Mouse (Mus musculus): ENCODE measurements around the gene Ank3. TPM values are rescaled to one million over a fixed set of nuclear protein-coding genes. Genes with fewer than 3 reads are reported as not detected.
A peak's percentile ranks its signal among the peaks of the same experiment; 100 is the strongest.

Ank3 gene
- total RNA-seq, 2 experiments from 2014 or later, result 483 to 533 TPM

DNA sequence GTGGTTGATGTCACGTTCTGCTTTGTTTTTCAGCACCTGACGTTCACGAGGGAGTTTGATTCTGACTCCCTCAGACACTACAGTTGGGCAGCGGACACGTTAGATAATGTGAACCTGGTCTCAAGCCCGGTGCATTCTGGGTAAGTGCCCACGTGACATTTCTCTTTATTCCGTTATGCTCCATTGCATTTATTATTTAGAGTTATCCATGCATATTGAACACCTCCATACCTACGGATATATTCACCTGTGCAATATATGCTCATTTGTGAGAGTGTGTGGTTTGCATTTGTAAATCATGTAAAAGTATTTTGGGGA is 552.3 kb downstream of the Ank3 start:
- no peak for DNase-seq (ENCODE audit: low spot score in 2 of 2)

DNA sequence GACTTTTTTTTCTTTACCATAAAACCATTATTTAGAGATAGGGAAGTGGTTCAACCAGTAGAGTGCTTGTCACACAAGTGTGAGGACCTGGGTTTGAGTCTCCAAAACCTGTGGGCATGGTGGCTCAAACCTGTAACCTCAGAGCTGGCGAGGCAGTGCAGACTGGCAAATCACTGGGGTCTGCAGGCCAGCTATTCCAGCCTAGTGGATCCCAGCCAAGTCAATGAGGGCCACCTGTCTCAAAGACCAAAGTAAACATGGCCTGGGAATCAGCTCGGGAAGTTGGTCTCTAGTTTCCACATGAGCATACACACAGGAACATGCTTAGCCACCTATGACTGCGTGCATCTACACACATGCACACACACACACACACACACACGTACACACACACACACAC is 552.9 kb downstream of the Ank3 start:
- no peak for DNase-seq (ENCODE audit: low spot score in 2 of 2)

DNA sequence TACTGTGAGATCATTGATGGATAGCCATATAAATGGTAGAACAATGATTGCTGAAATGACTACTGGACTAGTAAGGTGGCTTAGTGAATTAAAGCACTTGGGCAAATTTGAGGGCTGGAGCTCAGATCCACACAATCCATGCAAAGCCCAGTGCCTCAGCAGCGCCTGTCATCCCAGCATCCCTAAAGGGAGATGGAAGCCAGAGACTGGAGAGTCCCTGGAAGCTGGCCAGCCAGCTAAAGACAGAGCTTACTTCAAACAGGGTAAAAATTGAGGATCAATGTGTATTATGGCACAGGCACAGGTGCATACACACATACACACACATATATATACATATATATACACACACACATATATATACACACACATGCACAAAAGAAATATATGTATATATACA is 553.7 kb downstream of the Ank3 start:
- DNase-seq (ENCODE audit: low spot score in 2 of 2), result no peak

DNA sequence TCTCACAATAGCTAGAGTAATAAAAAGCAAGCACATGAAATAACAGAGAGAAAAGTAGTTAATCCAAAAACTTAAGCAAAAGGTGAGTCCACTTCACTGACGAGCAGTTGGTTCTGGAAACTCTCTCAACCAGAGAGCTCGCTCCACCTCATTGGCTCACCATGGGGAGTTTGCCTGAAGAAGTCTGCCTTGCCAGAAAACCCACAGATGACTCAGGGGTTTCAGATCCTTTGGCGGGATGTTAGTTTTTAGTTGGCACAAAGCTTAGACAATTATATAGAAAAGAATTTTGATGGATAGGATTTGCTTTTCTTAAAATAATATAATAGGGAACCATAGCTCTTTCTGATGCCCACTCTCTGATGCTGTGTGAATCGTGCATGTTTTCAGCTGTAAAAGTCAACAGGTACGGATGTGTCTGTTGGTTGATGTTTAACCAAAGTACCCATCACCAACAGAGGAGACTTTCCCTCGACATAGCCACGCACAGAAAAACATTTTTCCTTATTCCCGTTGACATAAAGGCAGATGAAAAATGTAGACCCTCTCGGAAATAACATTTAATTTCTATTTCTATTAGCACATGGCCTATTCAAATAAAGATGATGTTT is 556.2 kb downstream of the Ank3 start:
- no peak for DNase-seq (ENCODE audit: low spot score in 2 of 2)

DNA sequence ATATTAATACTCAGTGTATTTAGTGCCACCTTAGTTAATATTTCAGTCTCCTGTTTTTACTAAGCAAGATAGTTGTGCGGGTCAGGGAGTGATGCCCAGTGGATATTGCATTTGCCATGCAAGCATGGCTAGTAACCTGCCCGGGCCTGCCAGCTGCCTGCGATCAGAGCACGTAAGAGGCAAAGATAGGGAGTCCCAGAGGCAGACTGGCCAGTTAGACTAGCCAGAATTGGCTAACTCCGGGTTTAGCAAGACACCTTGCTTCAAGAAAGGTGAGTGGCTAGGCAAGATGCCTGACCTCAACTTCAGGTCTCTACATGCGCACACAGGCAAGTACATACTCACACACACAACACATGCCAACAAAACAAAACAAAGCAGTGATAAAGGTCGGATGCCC is 563.7 kb downstream of the Ank3 start:
- DNase-seq (ENCODE audit: low spot score in 2 of 2), result no peak

DNA sequence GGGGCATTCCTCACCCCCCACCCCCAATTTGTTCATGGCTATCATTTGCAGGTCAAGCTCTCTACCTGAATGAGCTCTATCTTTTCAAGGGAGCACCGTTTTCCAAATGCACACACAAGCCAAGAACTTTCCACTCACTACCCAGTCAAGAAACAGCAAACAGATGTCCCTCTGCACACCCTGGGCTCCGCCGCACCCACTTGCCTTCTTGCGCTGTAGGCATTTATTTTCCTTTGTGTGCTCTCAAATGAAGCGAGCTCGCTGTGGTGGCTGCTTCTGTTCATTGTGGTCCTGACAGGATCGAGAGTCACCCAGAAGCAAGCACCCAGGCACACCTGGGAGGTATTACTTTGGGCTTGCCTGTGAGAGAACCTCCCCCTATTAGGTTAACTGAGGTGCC is 564.4 kb downstream of the Ank3 start:
- DNase-seq (ENCODE audit: low spot score in 2 of 2), result no peak

DNA sequence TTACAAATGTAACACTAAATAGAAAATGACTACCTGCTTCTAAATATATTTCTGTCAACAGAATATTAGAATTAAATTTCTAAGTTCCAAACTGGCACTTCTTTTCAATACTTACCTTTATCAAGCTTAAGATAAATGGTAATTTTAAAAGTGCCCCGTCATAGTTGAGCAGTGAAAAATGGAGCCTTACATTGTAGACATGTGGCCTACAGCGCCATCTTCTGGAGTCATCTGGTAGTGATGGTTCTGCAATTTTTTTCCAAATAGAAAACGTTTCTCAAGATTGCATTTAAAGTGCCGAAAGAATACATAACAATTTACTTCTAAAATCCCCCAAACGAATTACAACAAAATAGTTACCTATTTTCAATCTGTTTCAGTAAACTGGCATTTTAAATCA is 566.0 kb downstream of the Ank3 start:
- DNase-seq (ENCODE audit: low spot score in 2 of 2), result peak in 1 of 2 experiments; percentile 63

DNA sequence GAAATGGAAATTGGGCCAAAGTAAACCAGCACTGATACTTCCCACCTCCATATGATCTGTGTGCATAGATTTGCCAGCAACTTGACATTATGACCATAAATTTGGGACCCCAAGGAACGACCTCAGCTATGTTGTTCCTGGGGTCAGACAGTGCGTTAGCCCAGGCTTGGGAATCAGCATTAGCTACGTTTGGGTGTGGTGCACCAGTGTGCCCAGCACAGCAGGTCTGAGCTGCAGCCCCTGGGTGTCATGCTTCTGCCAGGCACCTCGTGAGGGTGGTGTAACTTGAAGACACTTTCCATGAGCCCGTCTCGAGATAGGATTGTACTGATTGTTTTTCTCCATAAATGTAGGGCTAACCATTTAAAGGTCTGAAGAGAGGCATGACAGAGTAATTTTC is 566.5 kb downstream of the Ank3 start:
- DNase-seq (ENCODE audit: low spot score in 2 of 2), result no peak

DNA sequence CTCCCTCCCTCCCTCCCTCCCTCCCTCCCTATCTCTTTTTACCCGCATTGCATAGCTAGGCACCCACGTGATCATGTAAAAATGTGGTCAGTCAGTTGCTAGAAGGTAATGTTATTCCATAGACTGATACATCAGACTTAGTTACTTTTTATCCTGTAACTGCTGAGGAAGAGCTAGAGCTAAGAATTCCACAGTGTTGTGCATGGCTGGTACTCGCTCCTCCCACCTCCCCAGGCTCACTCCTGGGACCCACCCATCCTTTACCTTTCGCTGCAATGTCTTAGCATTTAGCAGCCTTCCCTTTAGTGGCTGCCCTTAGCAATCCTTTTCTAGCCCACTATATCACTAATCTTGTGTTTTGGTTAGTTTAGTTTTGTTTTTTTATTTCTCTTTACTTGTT is 569.4 kb downstream of the Ank3 start:
- no peak for DNase-seq (ENCODE audit: low spot score in 2 of 2)

DNA sequence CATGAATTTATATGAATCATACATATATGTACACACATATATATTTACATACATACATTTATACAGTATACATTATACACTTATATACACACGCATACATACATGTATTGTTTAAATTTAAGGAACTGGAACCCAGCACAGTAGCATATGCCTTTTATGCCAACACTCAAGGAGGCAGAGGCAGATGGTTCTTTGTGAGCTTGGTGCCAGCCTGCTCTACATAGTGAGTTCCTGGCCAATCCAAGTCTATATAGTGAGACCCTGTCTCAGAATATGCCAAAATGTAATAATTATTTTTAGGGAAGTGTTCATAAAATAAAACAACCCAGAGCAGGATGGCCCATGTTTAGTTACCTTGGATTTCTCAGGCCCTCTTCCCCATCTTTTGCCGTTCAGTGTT is 581.1 kb downstream of the Ank3 start:
- DNase-seq (ENCODE audit: low spot score in 2 of 2), result no peak

DNA sequence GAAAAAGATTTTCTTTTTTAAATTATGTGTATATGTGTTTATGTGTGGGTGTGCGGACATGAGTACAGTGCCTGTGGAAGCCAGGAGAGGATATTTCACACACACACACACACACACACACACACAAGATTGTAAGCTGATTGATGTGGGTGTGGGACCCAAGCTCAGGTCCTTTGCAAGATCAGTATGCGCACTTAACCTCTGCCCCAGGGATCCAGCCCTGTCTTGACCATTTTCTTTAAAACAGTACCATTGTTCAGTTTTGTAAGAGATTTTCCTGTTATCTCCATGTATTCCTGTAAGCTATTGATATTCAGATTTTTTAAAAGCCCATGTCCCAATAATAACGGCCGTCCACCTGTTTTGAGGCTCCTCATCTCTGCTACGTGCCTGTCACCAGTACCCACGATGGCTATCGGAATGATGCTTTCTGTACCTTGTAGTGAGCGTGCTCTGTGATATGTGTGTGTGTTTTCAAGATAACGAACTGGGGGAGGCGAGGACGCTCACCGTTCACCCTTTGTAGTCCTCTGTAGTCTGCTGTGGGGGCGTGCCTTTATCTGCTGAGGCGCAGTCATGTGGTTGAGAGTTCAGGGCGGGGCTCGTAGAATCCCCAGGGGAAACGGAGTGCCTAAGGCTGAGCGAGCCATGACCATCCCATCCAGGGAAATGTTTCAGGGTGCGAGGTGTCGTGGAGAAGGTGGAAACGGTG is 583.0 kb downstream of the Ank3 start:
- no peak for DNase-seq (ENCODE audit: low spot score in 2 of 2)

DNA sequence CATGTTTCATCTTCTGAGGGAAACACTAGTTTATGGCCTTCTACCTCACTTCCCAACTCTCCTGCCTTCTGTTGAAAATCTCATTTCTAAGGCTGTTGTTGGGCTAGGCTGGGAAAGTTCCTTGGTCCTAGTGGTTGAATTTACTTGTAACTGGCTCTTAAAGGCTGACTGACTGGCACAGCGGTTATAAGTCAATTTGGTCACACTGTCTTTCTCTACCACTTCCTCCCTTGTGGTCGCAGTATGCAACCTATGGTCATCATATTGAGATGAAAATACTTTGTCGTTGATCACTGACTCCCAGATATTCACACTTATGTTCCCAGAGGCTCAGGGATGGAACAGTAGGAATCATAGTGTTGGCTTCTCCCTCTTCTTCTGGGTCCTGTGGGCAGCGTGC is 584.1 kb downstream of the Ank3 start:
- DNase-seq (ENCODE audit: low spot score in 2 of 2), result no peak

DNA sequence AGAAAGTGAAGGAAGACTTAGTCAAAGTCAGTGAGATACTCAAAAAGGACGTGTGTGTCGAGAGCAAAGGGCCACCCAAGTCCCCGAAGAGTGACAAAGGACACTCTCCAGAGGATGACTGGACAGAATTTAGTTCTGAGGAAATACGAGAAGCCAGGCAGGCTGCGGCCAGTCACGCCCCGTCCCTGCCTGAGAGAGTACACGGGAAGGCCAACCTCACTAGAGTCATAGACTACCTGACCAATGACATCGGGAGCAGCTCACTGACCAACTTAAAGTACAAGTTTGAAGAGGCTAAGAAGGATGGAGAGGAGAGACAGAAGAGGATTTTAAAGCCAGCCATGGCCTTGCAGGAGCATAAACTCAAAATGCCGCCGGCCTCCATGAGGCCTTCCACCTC is 588.9 kb downstream of the Ank3 start:
- DNase-seq (ENCODE audit: low spot score in 2 of 2), result no peak

DNA sequence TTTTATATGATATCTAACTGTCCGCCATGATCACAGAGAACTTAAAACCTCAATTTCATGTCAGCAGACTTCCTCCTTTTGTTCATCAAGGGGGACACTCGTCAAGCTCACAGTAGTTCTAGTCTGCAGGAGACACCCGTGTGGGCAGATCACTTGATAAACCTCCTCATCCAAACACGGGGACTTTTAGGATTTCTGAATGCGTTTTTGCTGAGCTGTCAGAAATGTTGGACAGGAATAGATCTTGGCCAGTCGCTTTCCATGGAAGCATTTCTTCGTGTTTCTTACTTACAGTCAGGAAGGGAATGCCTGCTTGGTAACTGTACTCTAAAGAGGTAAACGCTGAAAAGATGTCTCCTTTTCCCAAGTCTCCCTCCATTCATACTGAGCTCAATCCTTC is 598.5 kb downstream of the Ank3 start:
- no peak for DNase-seq (ENCODE audit: low spot score in 2 of 2)

DNA sequence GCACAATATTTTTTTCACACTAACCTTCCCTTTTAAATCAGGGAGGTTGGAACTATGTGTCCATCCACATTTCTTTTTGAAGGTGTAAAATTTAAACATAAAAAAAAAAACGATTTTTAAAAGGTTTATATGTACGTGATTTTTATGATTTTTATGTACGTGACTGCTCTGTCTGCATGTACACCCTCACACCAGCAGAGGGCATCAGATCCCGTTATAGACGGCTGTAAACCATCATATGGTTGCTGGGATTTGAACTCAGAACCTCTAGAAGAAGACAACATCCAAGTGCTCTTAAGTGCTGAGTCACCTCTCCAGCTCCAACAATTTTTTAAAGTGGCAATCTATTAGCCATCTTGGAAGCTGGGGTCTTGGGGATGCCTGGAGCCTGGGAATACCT is 605.5 kb downstream of the Ank3 start:
- DNase-seq (ENCODE audit: low spot score in 2 of 2), result no peak

DNA sequence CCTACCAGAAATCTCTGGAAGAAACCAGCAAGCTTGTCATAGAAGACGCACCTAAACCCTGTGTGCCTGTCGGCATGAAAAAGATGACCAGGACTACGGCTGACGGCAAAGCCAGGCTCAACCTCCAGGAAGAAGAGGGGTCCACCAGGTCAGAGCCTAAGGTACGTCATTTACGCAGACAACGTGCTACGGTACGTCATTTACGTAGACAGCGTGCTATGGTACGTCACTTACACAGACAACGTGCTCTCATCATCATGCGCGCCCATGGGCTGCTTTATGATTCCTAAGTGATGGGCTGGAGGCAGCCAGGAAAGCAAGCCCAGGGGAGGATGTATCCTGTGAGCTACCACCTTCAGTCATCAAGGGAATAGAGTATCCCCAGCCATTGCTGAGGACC is 606.3 kb downstream of the Ank3 start:
- no peak for DNase-seq (ENCODE audit: low spot score in 2 of 2)

DNA sequence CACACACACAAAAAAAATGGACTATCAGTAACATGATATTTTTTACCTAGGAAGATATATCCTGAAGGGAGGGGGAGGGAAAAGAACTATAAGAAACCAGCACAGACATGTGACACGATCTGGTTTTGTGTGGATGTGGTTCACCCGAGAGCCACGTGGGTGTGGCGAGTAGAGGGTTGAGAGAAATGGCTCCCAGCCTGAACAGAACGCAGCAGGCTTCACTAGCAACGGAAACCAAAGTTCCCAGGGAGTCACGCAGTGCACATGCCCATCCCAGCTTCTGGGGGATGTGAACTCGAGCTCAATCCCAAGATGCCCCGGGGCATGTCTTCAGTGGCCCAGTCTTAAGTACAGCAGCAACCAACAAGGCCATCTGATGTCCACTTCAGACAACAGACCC is 607.8 kb downstream of the Ank3 start:
- no peak for DNase-seq (ENCODE audit: low spot score in 2 of 2)

DNA sequence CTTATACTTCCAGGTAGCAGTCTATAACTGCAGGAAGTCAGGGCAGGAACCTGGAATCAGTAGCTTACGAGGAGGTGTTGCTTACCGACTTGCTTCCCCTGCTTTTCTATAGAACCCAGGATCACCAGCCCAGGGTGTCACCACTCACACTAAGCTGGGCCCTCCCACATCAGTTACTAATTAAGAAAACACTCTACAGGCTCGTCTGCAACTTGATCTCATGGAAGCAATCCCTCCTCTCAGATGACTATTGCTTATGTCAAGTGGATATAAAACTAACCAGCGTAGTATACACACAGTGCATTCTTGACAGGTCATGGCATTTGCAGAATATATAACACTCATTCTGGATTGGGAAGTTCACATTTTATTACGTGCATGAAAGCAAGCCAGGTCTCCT is 613.2 kb downstream of the Ank3 start:
- no peak for DNase-seq (ENCODE audit: low spot score in 2 of 2)

DNA sequence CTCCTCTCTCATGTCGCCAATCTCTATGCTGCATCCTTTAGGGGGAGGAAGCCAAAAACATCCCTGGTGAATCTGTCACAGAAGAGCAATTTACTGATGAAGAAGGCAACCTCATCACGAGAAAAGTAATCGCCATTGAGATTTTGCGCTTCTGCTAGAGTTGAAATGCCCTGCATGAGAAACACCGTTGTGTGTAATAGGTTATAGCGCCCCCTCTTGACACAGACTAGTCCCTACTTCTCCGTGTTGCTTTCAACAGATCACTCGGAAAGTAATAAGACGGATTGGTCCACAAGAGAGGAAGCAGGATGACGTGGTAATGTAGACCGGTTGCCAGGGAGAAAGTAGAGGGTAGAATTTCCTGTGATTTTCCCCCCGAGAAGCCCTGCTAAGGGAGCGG is 615.4 kb downstream of the Ank3 start:
- no peak for DNase-seq (ENCODE audit: low spot score in 2 of 2)

DNA sequence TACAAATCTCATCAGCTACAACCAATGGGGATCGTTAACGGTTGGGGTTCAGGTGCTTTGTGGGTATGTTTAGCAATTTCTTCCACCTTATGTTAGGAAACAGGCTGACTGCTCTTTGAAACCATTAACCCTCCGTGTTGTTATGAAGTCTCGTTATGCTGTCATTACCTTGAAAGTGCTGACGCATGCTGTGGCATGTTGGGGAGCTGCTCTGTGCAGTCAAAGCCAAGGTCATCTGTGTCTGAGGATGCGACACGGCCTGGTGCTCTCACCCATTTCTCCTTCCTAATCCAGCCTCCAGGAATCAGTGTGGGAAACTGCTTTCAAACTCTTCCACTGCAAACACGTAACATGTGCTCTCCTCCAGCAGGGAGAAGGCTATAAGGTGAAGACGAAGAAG is 616.6 kb downstream of the Ank3 start:
- no peak for DNase-seq (ENCODE audit: low spot score in 2 of 2)

DNA sequence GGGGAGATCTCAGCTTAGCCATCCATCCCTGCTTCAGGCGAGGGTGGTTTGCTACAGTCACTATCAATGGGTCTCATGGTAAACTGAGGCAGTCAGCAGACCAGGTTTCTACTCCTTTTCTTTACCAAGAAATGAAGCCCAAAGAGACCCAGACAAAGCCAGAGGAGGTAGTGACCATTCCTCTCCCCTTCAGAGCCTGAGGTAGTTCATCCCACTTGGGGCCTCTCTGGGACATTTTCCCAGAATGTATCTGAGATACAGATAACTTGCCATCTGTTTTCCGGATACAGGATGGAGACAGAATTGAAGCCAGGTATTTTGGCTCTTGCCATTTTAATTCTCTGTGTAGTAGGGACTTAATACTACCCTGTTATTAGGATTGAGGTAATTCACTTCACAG is 620.1 kb downstream of the Ank3 start:
- no peak for DNase-seq (ENCODE audit: low spot score in 2 of 2)

DNA sequence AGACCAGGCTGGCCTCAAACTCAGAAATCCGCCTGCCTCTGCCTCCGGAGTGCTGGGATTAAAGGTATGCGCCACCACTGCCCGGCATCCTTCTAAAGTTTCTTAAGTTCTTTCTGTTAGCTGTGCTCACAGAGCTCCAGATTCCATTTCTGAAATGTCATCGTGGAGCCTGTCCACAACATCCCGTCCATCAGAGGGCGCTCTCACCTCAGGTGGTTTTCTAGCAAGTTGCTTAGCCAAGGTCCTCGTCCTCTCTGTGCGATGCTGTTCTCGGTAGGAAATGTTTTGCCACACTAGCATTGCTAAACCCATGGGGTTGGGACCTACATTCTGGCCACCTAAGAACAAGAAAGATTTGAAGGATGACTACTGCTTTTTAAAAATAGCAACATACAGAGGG is 623.1 kb downstream of the Ank3 start:
- DNase-seq (ENCODE audit: low spot score in 2 of 2), result peak; percentile 20 to 23

DNA sequence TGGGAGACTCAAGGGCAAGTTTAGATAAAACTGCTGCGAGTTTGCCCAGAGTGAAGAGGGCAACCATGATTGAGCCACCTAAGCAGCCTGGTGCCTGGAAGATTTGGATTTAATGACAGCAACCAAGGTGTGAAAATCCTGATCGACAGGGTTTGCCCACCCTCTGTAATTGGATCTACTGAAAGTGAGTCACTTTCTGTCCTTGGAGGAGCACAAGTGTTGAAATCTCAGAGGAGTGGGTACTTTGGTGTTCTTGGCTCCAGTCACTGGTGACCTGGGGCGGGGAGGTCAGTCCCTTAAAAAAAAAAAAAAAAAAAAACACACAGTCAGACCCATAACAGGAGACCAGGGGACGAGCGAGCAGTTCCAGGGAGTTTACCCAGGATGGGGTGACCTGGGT is 624.0 kb downstream of the Ank3 start:
- no peak for DNase-seq (ENCODE audit: low spot score in 2 of 2)

DNA sequence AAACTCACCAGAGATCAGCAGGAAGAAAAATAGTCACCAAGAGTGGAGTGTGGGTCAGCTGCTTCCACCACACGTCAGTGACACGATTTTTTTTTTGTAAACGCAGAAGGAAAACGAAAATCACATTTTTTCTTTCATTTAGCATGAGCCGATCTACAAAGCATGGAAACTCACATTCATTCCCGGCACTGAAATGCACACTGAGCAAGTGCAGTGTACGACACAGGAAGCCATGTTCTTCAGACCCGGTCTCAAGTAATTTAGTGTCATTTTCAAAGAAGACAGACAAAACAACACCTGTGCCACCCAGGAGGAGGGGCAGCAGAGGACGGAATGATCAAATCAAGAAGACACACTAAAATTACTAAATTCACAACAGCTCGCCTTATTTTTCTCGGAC is 625.3 kb downstream of the Ank3 start:
- DNase-seq (ENCODE audit: low spot score in 2 of 2), result no peak
